Mouse (Mus musculus) gastrocnemius, postnatal 14 days (tissue): ENCODE data around the gene Acp1. TPM values are rescaled to one million over a fixed set of nuclear protein-coding genes. Genes with fewer than 3 reads are reported as not detected.

ENCODE experiments used
- DNase-seq: peaks from one replicate; pipeline ENCODE4 v3.0.0; 2021; ENCODE audit warnings: mixed read lengths
- intact Hi-C: fragments of 180-260 bp; cut with DNase I; formaldehyde crosslinking; loops from one replicate; pipeline ENCODE4 v1.15.1; 2025; ENCODE audit warnings: low total_unique reads
- total RNA-seq, 2 experiments: library from RNA; stranded (reverse); gene quantifications; 2 replicates each; pipeline ENCODE4 v1.2.3; 2021

Gene Acp1
- total RNA-seq, 2 experiments from 2014 or later = 35.6 to 36.2 TPM

- DNase-seq = no peak
- intact Hi-C loops = no loop called here
These were observed 27.8 kb downstream of the Acp1 start for GRCm38 (mm10) chr12:30883592-30883985.

- intact Hi-C loops = no loop called here
These were observed 31.9 kb downstream of the Acp1 start for GRCm38 (mm10) chr12:30879447-30879846.

DNA sequence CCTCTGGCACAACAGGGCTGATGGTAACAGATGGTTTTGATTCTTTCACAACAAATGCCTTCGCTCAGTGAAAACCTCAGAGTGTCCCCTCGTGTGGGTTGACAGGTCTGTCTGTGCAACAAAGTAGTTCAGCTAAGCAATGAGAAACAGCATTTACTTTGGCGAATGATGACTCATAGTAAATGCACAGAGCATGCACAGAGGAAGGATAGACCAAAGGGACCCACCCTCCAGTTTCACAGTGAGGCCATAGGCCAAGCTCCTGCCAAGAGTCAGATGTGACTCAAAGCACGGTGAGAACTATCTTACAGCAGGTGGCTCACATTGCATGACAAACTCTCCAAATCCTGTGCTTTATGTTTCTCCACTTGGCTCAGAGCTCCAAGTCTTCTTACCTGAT is 45.6 kb downstream of the Acp1 start:
- intact Hi-C loops = no loop called here
- DNase-seq = no peak

More at GRCm38 (mm10) chr12:30879447-30879846, 31.9 kb downstream of the Acp1 start:
- no peak for DNase-seq

DNA sequence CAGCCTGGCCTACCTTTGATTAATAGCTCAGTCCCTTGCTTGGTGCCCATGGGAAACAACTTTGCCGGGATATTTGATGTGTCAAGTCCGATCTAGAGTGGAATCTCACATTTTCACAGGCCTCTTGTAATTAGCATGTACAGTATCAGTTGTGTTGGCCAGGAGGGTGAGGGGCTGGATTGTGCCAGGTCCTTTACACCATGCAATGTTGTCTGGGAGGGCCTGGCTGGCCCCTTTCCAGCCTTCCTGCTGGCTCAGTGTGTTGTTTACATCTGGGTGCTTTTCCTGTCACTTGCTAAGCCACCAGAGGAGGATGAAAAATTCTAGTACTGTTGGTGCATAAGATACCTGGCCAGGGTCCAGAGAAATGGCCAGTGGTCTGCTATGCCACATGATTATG is 47.0 kb downstream of the Acp1 start:
- intact Hi-C loops = no loop called here
- no peak for DNase-seq

DNA sequence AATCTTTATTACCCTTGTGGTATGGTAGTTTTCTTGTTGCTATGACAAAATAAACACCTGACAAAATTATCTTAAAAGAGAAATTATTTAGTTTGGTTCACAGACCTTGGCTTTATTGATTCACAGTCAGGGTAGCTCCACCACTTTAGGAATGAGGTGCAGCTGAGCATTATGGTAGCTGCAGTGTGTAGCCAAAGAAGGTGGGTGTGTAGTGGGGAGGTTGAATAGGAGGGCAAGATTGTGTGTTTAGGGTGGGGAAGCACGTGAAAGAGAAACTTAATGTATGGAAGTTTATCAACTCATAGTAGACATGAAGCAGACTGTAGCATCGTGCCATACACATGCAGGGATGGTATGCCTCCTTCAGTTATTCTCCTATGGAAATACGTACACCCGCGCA is 55.2 kb downstream of the Acp1 start:
- intact Hi-C loops = no loop called here
- no peak for DNase-seq

DNA sequence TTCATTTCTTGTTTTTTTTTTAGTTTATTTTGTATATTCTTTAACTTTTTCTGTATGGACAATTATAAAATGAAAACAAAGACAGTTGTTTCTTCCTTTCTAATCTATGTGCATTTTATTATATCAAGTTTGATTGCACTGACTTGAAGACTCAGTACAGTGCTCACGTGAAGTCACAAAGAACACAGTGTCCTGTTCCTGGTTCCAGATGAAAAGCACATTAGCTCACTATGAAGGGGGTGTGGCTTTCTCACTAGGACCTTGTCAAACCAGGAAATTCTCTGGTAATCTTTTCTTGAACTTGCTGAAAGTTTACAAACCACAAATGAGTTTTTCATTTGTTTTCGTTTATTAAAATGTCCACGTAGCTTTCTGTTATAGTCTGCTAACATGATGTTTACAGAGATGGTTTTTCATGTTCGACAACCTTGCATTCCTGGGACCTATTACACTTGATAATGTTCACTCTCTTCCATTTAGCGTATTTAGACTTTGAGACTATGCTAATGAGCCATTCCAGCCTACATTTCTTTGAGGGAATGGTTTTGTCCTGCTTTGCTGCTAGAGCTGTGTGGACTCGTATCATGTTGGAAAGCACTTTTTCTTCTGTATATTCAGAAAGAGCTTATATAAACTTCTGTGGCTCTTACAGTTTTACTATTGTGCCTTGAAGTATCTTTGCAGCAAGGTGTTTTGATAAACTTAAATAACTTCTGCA is 55.8 kb downstream of the Acp1 start:
- DNase-seq = no peak
- intact Hi-C loops = no loop called here

DNA sequence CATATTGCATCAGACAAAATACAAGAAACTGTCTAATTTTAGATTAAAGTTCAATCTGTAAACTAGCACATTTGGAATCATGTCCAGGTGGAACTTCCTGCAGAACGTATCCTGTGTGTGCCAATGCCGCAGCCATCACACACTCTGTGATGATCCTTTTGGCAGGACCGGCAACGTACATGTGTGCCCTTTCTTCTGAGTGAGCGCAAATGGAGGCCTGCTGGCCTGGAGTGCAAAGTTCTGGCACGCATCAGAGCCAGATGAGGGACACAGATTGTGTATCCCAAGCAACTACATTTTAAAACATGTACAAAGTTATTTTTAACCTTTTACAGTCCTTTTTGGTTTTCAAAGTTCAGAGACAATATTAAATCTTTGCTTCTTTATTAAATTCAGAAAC is 59.5 kb downstream of the Acp1 start:
- no peak for DNase-seq
- intact Hi-C loops = no loop called here

GRCm38 (mm10) chr12:30850902-30851301 is 60.5 kb downstream of the Acp1 start:
- intact Hi-C loops = no loop called here
- DNase-seq = no peak

- intact Hi-C loops = no loop called here
- no peak for DNase-seq
These were observed 62.9 kb downstream of the Acp1 start for GRCm38 (mm10) chr12:30848521-30848920.

Other genes starting within 250 kb of the Acp1 start
- 1 to 10 TPM in 1 of 2 experiments, under 1 TPM in 1; 0.68 to 1.7 TPM for gene Alkal2, start 27.3 kb downstream of the Acp1 start, total RNA-seq
- gene Sh3yl1, start 79 bp upstream of the Acp1 start, total RNA-seq = 1 to 10 TPM; 1.2 to 1.3 TPM
- not detected for gene Fam110c, start 162.3 kb upstream of the Acp1 start, total RNA-seq